Mouse (Mus musculus) cerebellum, adult (tissue): ENCODE measurements around the gene Lrrc42.

ENCODE experiments used
- ATAC-seq: cut with Nextera tagmentation; 2 replicates; pipeline ENCODE4 v1.9.2; 2017; ENCODE audit warnings: mild to moderate bottlenecking, moderate library complexity, mixed read lengths; ENCODE audit not compliant: insufficient number of reproducible peaks, low FRiP score, low TSS enrichment

Lrrc42 gene

GRCm38 (mm10) chr4:107253125-107254091 is at the start of gene Lrrc42, which contains the start of gene Hspb11:
Gene Lrrc42, minus strand, starts transcription at chr4:107253532.
Gene Hspb11, plus strand, starts transcription at chr4:107253593.
- ATAC-seq, result peak; percentile 87

DNA sequence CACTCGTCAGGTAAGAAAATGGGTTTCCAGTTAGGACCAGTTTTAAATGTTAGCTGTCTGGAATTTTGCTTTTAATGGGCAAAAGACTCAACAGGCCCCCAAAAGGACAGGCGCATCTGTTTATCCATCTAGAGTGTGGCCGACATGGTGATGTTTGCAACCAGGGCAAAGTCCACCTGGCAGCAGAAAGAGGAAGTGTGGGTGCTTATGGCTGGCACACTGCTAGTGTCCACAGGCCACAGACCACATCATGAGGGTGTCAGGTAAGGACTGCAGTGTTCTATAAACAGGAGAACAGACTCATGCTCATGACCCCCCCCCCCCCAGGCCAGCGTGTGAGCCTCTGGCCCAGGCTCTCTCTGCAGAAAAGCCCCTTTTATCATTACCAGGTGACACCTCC is 49.5 kb upstream of the Lrrc42 start:
- no peak for ATAC-seq

DNA sequence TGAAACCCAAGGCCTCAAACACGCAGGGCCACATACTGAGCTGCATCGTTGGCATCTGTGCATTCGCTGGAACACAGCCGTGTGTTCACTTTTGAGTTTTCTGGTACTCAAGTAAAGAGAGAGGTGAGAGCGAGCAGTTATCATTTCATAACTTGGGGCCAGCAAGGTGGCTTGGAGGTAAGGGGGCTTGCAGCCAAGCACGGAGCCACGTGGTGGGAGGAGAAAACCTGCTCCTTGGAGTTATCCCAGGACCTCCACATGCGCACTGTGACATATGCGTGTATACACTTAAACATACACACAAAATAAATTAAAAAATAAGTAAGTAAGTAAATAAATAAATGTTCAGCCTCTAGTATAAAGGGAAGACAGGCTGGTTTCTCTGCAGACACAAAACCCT is 48.9 kb upstream of the Lrrc42 start:
- ATAC-seq, result no peak

- no peak for ATAC-seq
Measured at GRCm38 (mm10) chr4:107300902-107301555, 47.7 kb upstream of the Lrrc42 start.

- no peak for ATAC-seq
Measured at GRCm38 (mm10) chr4:107300371-107300770, 47.0 kb upstream of the Lrrc42 start.

- ATAC-seq, result no peak
Measured at GRCm38 (mm10) chr4:107299779-107300340, 46.5 kb upstream of the Lrrc42 start.

GRCm38 (mm10) chr4:107298071-107298606 is 44.8 kb upstream of the Lrrc42 start:
- ATAC-seq, result no peak

GRCm38 (mm10) chr4:107292273-107292662 is 38.9 kb upstream of the Lrrc42 start:
- ATAC-seq, result no peak

DNA sequence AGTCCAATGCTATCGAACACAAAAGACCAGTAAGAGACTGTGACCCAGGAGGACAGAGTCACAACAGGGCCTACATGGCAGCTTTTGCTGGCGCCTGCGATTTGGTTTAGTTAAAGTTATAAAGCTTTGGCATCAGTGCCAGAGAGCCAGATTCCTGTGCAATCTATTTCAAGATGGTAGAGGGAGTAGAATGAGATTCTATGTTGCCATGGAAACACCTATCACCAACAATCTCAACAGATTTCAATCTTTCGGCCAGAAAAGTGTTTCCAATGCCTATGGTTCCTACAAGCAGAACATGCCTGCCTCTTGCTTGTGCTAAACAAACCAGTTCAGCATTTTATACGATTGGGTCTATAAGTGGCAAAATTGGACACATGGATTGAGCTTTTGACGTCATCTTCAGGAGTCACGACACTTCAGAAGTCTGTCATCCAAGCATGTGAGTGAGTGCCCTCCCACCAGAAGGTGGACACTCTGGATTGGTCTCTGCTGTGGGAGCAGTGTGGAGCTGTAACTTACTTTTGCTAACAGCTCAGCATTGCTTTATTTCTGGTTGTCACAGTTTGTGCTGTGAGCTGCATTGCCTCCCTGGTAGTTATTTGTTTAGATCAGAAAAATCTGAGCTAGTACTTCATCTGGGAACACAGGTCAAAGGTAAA is 38.4 kb upstream of the Lrrc42 start:
- ATAC-seq, result no peak

DNA sequence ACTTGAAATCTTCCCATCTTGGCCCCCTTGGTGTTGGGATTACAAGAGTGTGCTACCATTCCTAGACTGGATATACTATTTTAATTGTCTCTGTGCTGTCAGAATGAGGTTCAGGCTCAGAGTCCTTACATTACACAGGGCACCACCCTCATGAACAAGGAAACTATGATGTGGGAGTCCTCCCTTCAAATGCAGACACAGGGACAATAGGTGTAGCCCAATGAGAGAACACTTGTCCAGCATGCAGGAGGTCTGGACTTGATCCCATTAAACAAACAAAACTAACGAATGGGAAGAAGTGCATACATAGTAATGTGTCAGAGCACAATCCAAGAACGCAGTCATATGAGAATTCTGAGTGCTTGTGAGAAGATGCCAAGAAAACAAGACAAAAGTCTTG is 34.2 kb upstream of the Lrrc42 start:
- no peak for ATAC-seq

- ATAC-seq, result no peak
Measured at GRCm38 (mm10) chr4:107286386-107286785, 33.1 kb upstream of the Lrrc42 start.

DNA sequence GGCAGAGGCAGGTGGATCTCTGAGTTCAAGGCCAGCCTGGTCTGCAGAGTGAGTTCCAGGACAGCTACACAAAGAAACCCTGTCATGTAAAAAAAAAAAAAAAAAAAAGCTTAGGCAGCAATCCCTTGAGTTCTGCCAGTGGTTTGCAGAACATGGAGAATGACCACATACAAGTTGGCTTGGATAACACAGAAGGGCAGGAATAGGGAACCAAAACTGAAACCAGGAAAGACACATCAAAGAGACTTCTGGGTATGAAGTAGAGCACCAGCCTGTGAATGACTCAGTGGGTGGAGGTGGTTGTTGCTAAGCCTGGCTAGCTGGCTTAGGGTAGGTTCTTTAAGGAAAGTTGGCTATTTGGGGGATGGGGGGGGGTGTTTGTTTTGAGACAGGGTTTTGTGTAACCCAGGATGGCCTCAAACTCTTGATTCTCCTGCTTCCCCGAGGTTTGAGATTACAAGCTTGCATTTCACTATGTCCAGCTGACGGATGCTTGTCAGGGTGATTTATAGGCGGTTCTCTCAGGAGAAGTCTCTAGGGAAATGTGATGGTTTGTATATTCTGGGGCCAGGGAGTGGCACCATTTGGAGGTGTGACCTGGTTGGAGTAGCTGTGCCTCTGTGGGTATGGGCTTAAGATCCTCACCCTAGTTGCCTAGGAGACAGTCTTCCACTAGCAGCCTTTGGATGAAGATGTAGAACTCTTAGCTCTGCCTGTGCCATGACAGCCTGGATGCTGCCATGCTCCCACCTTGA is 32.3 kb upstream of the Lrrc42 start:
- no peak for ATAC-seq

- ATAC-seq, result no peak
Measured at GRCm38 (mm10) chr4:107280843-107281475, 27.6 kb upstream of the Lrrc42 start.

- no peak for ATAC-seq
Measured at GRCm38 (mm10) chr4:107278188-107278707, 24.9 kb upstream of the Lrrc42 start.

- ATAC-seq, result no peak
Measured at GRCm38 (mm10) chr4:107274511-107274910, 21.2 kb upstream of the Lrrc42 start.

DNA sequence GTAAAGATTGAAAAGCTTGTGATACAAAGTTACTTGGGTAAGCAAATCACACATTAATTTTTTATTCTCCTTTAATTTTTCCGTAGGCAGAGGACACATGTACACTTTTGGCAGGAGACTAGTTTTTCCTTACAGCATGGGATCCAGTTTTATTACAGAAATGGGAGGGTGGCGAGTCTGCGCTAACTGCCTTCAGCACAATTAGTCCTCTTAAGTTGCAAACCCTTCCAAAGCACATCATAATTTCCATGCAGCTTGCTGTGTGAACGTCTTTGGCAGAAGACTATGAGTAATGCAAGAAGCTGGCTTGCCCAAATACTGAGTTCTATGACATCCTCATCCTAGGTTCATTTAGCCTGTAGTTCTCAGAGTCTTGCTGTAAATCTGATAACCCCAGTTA is 20.4 kb upstream of the Lrrc42 start:
- no peak for ATAC-seq

DNA sequence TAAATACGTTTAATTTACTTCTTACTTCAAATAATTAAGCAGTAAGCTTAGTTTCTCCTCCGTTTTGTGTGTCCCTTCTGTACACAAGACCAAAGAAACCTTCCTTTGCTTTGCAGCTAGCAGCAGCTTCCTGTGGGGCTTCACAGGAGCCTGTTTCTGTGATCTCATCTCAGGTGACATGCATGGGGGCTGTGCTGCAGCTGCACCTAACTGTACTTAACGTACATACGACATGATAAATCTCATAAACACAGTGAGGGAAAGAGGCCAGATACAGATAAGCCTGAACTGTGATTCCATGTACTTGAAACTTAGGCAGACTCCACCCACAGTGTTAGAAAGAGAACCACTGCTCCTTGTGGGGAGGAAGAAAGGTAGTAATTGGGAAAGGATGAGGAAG is 6.7 kb upstream of the Lrrc42 start:
- no peak for ATAC-seq

DNA sequence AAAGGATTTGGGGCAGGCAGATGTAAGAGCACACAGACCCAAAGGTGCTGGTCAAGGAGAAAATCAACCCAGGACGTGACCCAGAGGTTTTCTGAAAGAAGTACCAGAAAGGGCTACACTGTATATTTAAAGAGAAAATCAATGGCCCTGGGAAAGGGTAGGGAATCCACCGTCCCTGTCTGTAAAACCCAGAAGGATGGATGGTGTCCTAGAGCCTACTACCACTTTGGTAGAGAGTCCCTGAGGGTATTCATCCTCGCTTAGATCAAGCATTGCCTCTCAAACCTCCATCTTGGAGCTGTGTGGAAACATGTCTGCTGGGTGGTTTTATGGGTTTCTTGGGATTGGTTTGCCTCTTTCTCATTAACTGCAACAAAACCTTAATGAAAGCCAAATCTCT is 1.1 kb upstream of the Lrrc42 start:
- ATAC-seq, result 0 out of 2 replicates have a peak, but pooled peaks have one; percentile 8

DNA sequence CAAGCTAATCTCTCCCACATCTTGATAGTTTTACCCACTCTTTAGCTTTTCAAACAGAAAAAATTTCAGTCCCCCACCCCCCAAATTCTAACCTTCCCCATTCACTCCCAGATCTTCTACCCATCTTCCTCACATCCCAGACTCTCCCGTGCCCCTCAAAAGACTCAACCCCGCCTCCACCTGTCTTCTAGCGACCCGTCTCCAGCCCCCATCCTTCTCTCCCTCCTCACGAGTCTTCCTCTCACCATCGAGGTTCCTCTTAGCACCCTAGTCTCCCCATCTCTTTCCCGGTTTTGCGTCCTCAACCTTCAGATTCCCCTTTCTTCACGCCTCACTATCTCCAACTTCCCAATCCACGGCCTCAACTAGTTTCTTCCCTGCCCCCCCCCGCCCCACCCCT is 810 bp downstream of the Lrrc42 start:
- no peak for ATAC-seq
